Mouse (Mus musculus) CD4-positive naive resting alpha-beta T cell, adult 76 days (primary cell): ENCODE results near the gene Dusp13. TPM values are rescaled to one million over a fixed set of nuclear protein-coding genes. Genes with fewer than 3 reads are reported as not detected.

Source experiments
- total RNA-seq: library from RNA; stranded (reverse); gene quantifications from one replicate; pipeline ENCODE4 v1.2.4, GENCODE M21; 2023

The Dusp13 gene
- not detected for total RNA-seq

GRCm38 (mm10) chr14:21750881-21751542, at the start of gene Dusp13:
Gene Dusp13, minus strand, starts transcription at chr14:21751181.

GRCm38 (mm10) chr14:21750008-21750880, 737 bp downstream of the Dusp13 start, which contains the start of gene Samd8:
Gene Samd8, plus strand, starts transcription at chr14:21750531.

GRCm38 (mm10) chr14:21714486-21714885, 36.5 kb downstream of the Dusp13 start, which contains the start of gene Dupd1:
Gene Dupd1, minus strand, starts transcription at chr14:21714576.

Other genes with a start within 250 kb of the Dusp13 start
- gene Dupd1, start 36.6 kb downstream of the Dusp13 start, total RNA-seq: not detected
- gene Samd8, start 650 bp downstream of the Dusp13 start, total RNA-seq: 53.1 TPM
- gene Vdac2, start 74.1 kb upstream of the Dusp13 start, total RNA-seq: 136 TPM
- 6.9 TPM for gene Comtd1, start 97.8 kb upstream of the Dusp13 start, total RNA-seq
- gene Zfp503, start 238.4 kb upstream of the Dusp13 start, total RNA-seq: 0.18 TPM